Mouse (Mus musculus): ENCODE results near the gene S100g. TPM values are rescaled to one million over a fixed set of nuclear protein-coding genes. Genes with fewer than 3 reads are reported as not detected.

Gene S100g
- polyA plus RNA-seq, 1 experiment from 2014 or later, result 1.4 TPM

DNA sequence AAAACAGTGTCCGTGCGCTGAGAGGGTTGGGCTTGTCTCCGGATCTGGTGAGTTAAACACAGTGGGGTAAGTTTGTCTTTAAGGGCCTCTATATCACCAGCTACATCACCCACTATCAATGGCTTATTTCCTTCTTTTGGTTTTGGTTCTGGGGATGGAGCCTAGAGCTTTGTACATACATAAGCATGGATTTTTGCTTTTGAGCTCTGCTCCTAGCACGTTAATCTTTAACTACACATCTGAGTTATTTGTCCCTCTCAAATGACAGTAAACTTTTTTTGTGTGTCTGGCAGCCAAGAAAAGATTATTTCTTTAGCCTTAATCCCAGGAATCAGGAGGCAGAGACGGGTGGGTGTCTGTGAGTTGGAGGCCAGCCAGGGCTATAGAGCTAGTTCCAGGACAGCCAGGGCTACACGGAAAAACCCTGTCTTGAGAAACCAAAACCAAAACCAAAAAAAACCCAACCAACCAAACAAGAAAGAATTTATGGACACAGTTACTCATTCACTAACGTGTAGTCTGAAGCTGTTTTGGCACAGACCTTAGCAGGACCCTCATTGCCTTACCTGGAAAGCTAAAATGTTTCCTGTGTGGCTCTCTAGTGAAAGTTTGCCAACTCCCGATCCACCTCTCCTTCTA lies 42.8 kb downstream of the S100g start:
- no peak overlapping the region for H3K4me2 ChIP-seq
- peaks cover 37% of the 10 kb centered on the region for H3K36me3 ChIP-seq
- H3K4me3 ChIP-seq, result no peak overlapping the region
- ATAC-seq (ENCODE audit: insufficient number of reproducible peaks, low FRiP score), result no peak
- no peaks in the 10 kb centered on the region for H3K27me3 ChIP-seq (replicated peaks)
- no peaks in the 10 kb centered on the region for H3K4me1 ChIP-seq (replicated peaks)
- H3K27ac ChIP-seq (ENCODE audit: poor library complexity, severe bottlenecking), result no peak overlapping the region
- H3K9me3 ChIP-seq (replicated peaks), result no peaks in the 10 kb centered on the region
- 78% methylated on average over 8 of the region's 8 CpGs for WGBS
- no peak overlapping the region for H3K9ac ChIP-seq

DNA sequence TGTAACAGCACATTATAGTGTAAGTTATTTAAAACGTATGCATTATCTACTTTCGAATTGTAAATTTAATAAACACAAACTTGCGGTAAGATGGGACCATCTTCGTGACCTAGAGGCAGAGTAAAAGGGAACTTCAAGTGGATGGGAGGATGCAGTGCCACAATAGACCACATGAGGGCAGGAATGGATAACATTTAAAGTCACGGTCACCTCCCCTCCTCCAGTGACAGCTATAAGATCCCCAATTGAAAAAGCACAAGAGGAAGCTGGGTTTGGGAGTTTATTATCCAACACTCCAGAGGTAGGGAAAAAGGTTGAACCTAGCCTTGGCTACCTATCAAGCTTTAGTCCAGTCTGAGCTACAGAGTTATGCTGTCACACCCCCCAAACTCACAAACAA lies 48.7 kb downstream of the S100g start:
- H3K9ac ChIP-seq, result no peak overlapping the region
- no peak overlapping the region for H3K4me3 ChIP-seq
- no peaks in the 10 kb centered on the region for H3K9me3 ChIP-seq (replicated peaks)
- no peaks in the 10 kb centered on the region for H3K27me3 ChIP-seq (replicated peaks)
- H3K4me2 ChIP-seq, result no peak overlapping the region
- no peak overlapping the region for H3K27ac ChIP-seq (ENCODE audit: poor library complexity, severe bottlenecking)
- ATAC-seq (ENCODE audit: insufficient number of reproducible peaks, low FRiP score), result no peak
- H3K36me3 ChIP-seq, result peaks cover 25% of the 10 kb centered on the region
- WGBS, result 28% methylated on average over 5 of the region's 5 CpGs
- no peaks in the 10 kb centered on the region for H3K4me1 ChIP-seq (replicated peaks)

DNA sequence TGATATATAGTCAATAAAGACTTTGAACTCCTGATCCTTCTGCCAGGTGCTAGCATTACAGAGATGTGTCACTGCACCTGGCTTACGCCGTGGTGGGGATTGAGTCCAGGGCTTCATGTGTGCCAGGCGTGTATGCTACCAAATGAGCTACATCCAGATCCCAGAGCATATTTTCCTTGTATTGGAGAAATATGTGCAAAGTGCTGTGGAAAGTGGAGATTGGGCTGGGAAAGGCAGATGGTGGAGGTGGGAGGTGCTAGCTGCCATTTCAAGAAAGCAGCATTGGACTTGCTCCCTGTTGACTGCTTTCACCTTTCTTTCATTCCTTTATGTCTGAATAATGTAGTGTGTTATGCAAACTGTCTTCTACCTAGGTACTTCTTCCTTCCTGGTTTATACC lies 50.7 kb downstream of the S100g start:
- Histone ChIP-seq H3K36me3 (peaks cover 34% of the 10 kb centered on the region), H3K4me2 (no peak overlapping the region), H3K27ac (ENCODE audit: poor library complexity, severe bottlenecking) (no peak overlapping the region), H3K4me3 (no peak overlapping the region), H3K9ac (no peak overlapping the region), H3K27me3 (replicated peaks) (no peaks in the 10 kb centered on the region), H3K9me3 (replicated peaks) (no peaks in the 10 kb centered on the region), H3K4me1 (replicated peaks) (no peaks in the 10 kb centered on the region)
- WGBS, result 93% methylated on average over 3 of the region's 3 CpGs
- ATAC-seq (ENCODE audit: insufficient number of reproducible peaks, low FRiP score), result no peak

Other genes starting within 250 kb of the S100g start
- 414 and 428 TPM in 2 replicates for gene Rbbp7, start 204.2 kb downstream of the S100g start, polyA plus RNA-seq (2016; fragmentation: Nextera tagmentation; extraction: Ambion mirVana)
- 10.8 and 12.1 TPM in 2 replicates for gene Txlng, start 135.1 kb downstream of the S100g start, polyA plus RNA-seq (2016; fragmentation: Nextera tagmentation; extraction: Ambion mirVana)
- gene Syap1, start 76.2 kb downstream of the S100g start, polyA plus RNA-seq (2016; fragmentation: Nextera tagmentation; extraction: Ambion mirVana), result 30.6 and 32.4 TPM in 2 replicates
- 59.7 and 60.3 TPM in 2 replicates for gene Ctps2, start 63.4 kb downstream of the S100g start, polyA plus RNA-seq (2016; fragmentation: Nextera tagmentation; extraction: Ambion mirVana)